Mouse (Mus musculus) thymus, postnatal 0 days (tissue): ENCODE data around the gene Preb. TPM values are rescaled to one million over a fixed set of nuclear protein-coding genes. Genes with fewer than 3 reads are reported as not detected.

Experiments used
- DNase-seq: peaks from one replicate; pipeline ENCODE4 v3.0.0-alpha.2; 2015; ENCODE audit warnings: low spot score
- polyA plus RNA-seq: library from polyadenylated mRNA; unstranded; fragments of >200 nt; fragmentation: Nextera tagmentation; extraction: Ambion mirVana; gene quantifications from 2 replicates; pipeline ENCODE4 v1.2.1, GENCODE M21; 2015

Preb gene
- polyA plus RNA-seq, 1 experiment from 2014 or later, result 156 TPM

- no peak for DNase-seq
Observed at GRCm38 (mm10) chr5:30922581-30923041, 37.5 kb downstream of the Preb start.

DNA sequence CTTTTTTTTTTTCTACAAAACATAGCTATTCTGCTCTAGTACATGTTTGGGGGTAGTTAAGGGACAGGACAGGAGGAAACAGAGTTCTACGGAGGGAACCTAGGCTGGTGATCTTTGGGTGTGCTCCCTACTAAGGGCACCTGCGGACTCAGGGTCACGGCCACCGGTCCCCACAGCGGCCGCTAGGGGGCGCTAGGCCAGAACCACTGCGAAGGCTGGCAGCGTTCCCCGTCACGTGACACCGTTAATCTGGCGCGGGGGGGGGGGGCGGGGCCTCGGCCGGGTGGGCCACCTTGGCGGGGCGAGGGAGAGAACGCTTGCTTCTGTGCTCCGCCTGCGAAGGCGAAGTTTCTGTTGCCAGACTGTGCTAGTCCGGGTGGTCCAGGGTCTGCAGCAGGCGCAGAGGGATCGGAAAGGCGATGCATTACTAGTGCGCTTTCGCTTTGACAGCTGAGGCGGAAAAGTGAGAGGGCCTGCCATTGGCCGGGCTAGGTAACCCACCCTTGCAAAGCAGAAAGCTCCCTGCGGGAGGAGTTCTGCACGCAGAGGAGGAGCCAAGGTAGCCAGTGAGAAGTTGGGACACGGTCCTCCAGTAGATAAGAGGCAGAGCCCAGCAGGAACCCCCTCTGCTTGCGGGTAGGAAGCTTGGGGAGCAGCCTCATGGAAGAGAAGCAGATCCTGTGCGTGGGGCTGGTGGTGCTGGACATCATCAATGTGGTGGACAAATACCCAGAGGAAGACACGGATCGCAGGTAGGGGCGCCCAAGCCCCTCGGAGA is 38.7 kb downstream of the Preb start, which contains the start of gene Khk:
Gene Khk (plus strand): TSS at position 176 of the 778 bp plus-strand sequence.
- DNase-seq, result peak; percentile 92

- no peak for DNase-seq
Observed at GRCm38 (mm10) chr5:30920621-30921020, 39.5 kb downstream of the Preb start.

GRCm38 (mm10) chr5:30919831-30920614 is 40.1 kb downstream of the Preb start:
- DNase-seq, result no peak

GRCm38 (mm10) chr5:30918691-30919090 is 41.5 kb downstream of the Preb start:
- no peak for DNase-seq

- no peak for DNase-seq
Observed at GRCm38 (mm10) chr5:30917891-30918670, 42.1 kb downstream of the Preb start.

DNA sequence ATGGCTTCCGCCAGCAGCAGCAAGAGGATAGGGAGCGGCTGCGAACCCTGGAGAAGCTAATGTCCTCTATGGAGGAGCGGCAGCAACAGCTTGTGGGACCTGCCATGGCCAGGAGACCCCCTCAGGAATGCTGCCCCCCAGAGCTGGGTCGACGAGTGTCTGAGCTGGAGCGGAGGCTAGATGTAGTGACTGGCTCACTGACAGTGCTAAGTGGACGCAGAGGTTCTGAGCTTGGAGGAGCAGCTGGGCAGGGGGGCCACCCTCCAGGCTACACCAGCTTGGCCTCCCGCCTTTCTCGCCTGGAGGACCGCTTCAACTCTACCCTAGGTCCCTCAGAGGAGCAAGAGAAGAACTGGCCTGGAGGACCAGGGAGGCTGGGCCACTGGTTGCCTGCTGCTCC is 42.8 kb downstream of the Preb start:
- DNase-seq, result no peak

DNA sequence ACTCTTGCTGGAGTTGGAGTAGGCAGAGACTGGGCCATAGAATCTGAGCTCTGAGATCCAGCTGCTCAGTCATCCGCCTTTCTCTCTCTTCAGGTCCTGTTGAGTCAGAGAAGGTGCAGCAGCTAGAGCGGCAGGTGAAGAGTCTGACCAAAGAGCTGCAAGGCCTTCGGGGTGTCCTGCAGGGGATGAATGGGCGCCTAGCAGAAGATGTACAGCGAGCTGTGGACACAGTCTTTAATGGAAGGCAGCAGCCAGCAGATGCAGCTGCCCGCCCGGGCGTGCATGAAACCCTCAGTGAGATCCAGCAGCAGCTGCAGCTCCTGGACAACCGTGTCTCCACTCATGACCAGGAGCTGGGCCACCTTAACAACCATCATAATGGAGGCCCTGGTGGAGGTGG is 43.3 kb downstream of the Preb start:
- DNase-seq, result no peak

DNA sequence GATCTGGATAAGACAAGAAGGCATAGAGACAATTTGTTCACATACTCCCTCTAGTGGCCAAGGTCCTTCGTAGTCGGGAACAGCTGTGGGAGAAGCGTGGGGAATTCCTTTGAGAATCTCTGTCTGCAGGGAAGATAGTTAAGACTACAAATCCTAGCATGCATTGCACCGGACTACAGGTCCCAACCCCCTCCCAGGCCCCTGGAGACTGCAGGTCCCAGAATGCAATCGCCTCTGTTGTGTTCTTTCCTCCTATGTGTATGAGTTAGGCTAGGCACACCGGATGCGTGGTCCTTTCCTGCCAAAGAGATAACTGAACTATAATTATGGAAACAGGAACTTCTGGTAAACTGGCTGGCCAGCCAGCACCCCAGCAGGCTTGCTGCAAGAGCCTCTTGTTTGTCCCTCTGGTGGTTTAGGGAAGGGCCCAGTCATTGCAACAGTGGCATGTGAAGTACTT is 44.2 kb downstream of the Preb start:
- peak; percentile 80 for DNase-seq

GRCm38 (mm10) chr5:30915456-30915855 is 44.7 kb downstream of the Preb start:
- DNase-seq, result peak; percentile 46

- DNase-seq, result no peak
Observed at GRCm38 (mm10) chr5:30914849-30915248, 45.3 kb downstream of the Preb start.

GRCm38 (mm10) chr5:30914101-30914635 is 46.0 kb downstream of the Preb start:
- peak; percentile 15 for DNase-seq

DNA sequence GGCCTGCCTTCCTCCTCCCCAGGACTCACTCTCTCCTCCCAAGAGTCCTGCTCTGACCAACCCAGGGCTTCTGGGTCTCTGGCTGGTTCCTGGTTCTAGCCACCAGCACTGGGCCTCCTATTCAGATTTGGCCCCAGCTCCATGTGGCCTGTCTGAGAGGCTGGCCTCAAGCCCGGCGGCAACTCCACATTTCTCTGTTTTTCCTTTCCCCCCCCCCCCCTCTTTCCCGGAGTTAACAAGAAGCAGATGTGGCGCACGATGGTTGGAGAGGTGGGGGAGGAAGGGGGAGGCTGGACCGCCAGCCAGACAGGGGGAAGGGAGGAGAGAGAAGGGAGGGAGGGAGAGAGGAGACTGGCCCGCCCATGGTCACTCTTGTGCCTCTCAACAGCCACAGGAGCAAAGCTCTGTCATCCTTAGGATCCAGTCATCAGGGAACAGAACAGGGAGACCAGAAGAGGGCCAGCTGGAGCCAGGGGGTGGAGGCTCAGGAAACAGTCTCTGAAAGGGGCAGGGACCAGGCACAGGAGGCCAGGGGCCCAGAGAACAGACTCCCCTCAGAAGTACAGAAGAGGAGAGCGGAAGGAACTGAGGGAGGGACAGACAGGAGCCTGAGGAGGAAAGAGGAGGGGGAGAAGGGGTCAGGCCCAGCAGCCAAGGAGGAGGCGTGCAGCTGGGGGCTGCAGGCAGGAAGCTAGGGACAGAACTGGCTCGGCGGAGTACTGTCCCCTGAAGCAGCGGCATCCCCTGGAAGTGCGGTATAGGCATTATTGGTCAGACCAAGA is 46.9 kb downstream of the Preb start, which contains the start of gene Emilin1:
Gene Emilin1 (plus strand): TSS at position 343 of the 782 bp plus-strand sequence.
- peak; percentile 50 for DNase-seq

GRCm38 (mm10) chr5:30912156-30912555 is 48.0 kb downstream of the Preb start:
- no peak for DNase-seq

GRCm38 (mm10) chr5:30910481-30910880 is 49.7 kb downstream of the Preb start:
- no peak for DNase-seq

DNA sequence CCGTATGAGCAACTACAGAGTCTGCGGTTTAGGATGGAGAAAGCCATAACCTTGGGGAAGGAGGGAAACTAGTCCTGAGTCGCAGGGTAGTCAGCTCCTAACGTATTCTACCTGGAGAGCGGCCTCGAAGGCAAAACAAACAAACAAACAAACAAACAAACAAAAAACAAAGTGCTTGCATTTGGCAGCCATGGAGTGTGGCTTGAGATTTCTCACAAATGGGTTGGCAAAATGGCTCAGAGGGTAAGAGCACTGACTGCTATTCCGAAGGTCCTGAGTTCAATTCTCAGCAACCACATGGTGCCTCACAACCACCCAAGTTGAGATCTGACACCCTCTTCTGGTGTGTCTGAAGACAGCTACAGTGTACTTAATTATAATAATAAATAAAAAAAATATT is 50.3 kb downstream of the Preb start:
- DNase-seq, result no peak

GRCm38 (mm10) chr5:30909300-30909659 is 50.9 kb downstream of the Preb start:
- DNase-seq, result no peak

GRCm38 (mm10) chr5:30908426-30909299 is 51.5 kb downstream of the Preb start:
- DNase-seq, result peak; percentile 12

DNA sequence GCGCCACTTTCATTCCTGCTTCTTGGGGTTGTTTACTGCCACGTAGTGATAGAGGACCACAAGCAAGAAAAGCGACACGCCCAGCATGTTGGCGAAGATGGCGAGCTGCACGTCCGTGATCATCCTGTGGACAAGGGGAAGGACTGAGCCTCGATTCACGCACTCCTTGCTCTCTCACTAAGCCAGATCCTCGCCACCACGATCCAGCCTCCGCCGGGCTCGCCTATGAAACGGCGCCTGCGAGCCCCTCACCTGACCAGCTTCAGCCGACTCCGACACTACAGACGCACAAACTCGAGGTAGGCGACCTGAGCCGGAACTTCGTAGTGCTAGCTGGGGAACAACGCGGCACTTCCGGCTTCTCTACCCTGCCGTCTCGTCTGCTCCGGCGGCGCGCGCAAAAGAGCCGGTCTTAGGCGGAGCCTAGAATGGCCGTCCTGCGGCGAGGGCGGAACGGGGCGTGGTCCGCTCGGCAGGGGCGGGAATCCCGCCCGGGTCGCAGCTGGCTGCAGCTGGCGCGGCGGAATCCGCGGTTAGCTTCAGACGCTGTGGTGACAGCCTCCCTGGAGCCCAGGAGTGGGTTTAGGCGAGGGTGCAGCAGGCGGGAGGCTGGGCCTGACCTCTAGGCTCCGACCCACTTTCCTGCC is 52.6 kb downstream of the Preb start, which contains the start of gene Ost4:
Gene Ost4 (minus strand): TSS at position 376 of the 647 bp plus-strand sequence.
- peak; percentile 98 for DNase-seq
